In the genomic region with DNA sequence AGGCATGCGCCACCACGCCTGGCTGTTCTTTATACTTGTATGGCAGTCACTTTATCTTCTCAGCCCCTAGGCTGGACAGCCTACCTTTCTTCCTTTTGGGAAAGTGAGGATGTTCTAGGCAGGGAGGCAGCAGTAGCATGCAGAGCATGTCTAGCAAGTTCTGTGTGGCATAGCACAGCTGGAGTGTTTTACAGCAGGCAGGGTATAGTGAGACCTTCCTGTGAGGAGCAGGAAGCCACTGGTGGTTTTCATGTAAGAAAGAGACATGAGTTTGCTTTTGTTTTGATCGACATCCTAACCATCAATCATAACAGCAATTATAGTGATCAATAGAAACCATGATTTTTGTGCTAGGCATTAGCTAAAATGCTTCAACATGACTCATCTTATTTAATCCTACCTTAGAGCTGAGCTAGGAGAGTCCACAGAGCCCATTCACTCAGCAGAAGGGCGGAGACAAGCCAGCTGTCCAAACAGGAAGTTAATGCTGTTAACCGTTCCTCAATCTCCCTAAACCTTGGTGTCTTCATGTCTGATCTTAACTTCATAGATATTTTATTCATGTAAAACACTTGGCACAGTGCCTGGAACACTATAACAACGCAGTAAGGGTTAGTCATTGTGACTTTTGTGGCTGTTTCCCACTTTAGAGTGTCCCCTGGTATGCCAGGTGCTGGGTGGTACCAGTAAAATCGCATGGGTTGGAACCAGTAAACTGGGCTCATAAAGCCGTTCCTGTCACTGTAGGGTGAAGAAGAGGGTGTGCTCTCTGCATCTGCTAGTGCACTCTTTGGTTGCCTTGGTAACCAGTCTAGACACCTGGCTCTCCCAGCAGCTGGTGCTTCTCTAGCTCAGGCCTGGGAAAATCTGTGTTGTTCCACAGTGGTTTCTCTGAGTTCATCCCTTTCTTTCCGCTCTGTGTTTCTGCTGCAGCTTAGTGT, we compare ENCODE assay signal across 1 mouse cellular context.
TF ChIP-seq lines count a peak whose summit lies in the region.

No protein-coding gene starts in this region.

TF ChIP-seq in MEL, 35 proteins besides CTCF, POLR2A, EP300 and RAD21 (continued from another document):
- TF ChIP-seq MAZ (IDR thresholded peaks at IDR 0.05; ENCODE audit: low read depth, low read length) (peak; percentile 76; the same call in 1 of the 2 replicates), TCF12 (IDR thresholded peaks at IDR 0.05; ENCODE audit: low read depth, low read length) (peak; percentile 96), USF1 (IDR thresholded peaks at IDR 0.05; ENCODE audit: low read depth, low read length) (no peak), SIN3A (IDR thresholded peaks at IDR 0.05; ENCODE audit: low read length) (peak; percentile 96), BHLHE40 (IDR thresholded peaks at IDR 0.05; ENCODE audit: borderline replicate concordance, low read depth, low read length) (peak; percentile 55; the same call in 1 of the 2 replicates), CHD1 (IDR thresholded peaks at IDR 0.05; ENCODE audit: low read depth, low read length) (no peak), MYB (IDR thresholded peaks at IDR 0.05; ENCODE audit: low read depth, low read length) (peak; percentile 95), NRF1 (IDR thresholded peaks at IDR 0.05; ENCODE audit: insufficient read depth, low read depth, low read length, poor library complexity, severe bottlenecking) (no peak), CHD2 (IDR thresholded peaks at IDR 0.05; ENCODE audit: low read length) (no peak; the same call in 1 of the 2 replicates), ZKSCAN1 (IDR thresholded peaks at IDR 0.05; ENCODE audit: low read depth, low read length) (no peak), RCOR1 (IDR thresholded peaks at IDR 0.05; ENCODE audit: low read depth, low read length) (peak; percentile 80; the same call in 1 of the 2 replicates), JUND (IDR thresholded peaks at IDR 0.05; ENCODE audit: low read depth, low read length) (peak; percentile 15; the same call in 1 of the 2 replicates), ZMIZ1 (IDR thresholded peaks at IDR 0.05; ENCODE audit: low read depth, low read length) (no peak), MEF2A (IDR thresholded peaks at IDR 0.05; ENCODE audit: extremely low read depth, insufficient replicate concordance, low read depth, low read length, poor library complexity, severe bottlenecking) (peak; percentile 27; the same call in 1 of the 2 replicates), TAL1 (IDR thresholded peaks at IDR 0.05; ENCODE audit: low read length) (peak; percentile 65), ETS1 (IDR thresholded peaks at IDR 0.05; ENCODE audit: low read depth, low read length) (peak; percentile 98), GABPA (IDR thresholded peaks at IDR 0.05; ENCODE audit: low read depth, low read length) (no peak)
TF ChIP-seq in MEL: peak in this region for 17.
